ENCODE assay signal across 8 mouse cellular contexts in genomic region chr2:30093471-30094207, GRCm38 (mm10). TPM values are rescaled to one million over a fixed set of nuclear protein-coding genes. Genes with fewer than 3 reads are reported as not detected.
DNase-seq lines count a peak whose midpoint lies in the region; ATAC-seq lines count a peak whose summit lies in the region.

Zdhhc12 (minus strand) TSS chr2:30093648.

- ATAC-seq in inflammation-experienced regulatory T-cells, adult 6 months: peak; percentile 97
- ATAC-seq in megakaryocyte-erythroid progenitor cell, adult 5-6 weeks (replicated peaks; ENCODE audit: low FRiP score, low TSS enrichment, poor library complexity, severe bottlenecking): peak; percentile 94

- intact Hi-C loops in gastrocnemius, postnatal 14 days (cut with DNase I; ENCODE audit: low total_unique reads): no loop called here
- intact Hi-C loops in left cerebral cortex, postnatal 10 days (cut with DNase I): no loop called here

- peak; percentile 99 for DNase-seq in adrenal gland, adult (ENCODE audit: inconsistent age in 2 of 2, low spot score in 1 of 2)
- peak; percentile 97 for DNase-seq in embryo, embryonic 10.5 days (ENCODE audit: low spot score)
- DNase-seq in gastrocnemius, postnatal 14 days: peak; percentile 91
- peak; percentile 93 to 96 for DNase-seq in left cerebral cortex, postnatal 10 days (ENCODE audit: extremely low spot score in 1 of 2, low spot score in 2 of 2)
- DNase-seq in right cerebral cortex, postnatal 25 days: peak; percentile 93
- DNase-seq in urinary bladder, postnatal 4 days (ENCODE audit: low spot score in 2 of 2): peak; percentile 93 to 94

RNA-seq across cellular contexts. Expression of gene Zdhhc12, which starts in this region (rescaled TPM):
- total RNA-seq in gastrocnemius, postnatal 14 days (2021): 1 to 10 TPM; 3.5 to 4.0 TPM
- 10 to 100 TPM; 30.9 to 38.9 (median 31.7) TPM for polyA plus RNA-seq in inflammation-experienced regulatory T-cells, adult 6 months (2017; shearing (Covaris generic))
- total RNA-seq in left cerebral cortex, postnatal 10 days (2021): 10 to 100 TPM; 16.8 to 20.8 TPM
- total RNA-seq in megakaryocyte-erythroid progenitor cell, adult 5-6 weeks (2014; fragmentation: Nextera tagmentation): 9.6 and 25.4 TPM in 2 replicates
- 2.9 and 6.5 TPM in 2 replicates for total RNA-seq in megakaryocyte-erythroid progenitor cell, adult 5-6 weeks (2017)

Comparison
In these comparisons a context has a peak if more than half of its experiments do, and no peak if none do; other contexts are left out.
1. Peak in every context shown above with its lines: DNase-seq and ATAC-seq.